Mouse (Mus musculus) midbrain, embryonic 16.5 days (tissue): ENCODE results near the gene Gm5478. TPM values are rescaled to one million over a fixed set of nuclear protein-coding genes. Genes with fewer than 3 reads are reported as not detected.
"Not testable (repeated sequence)": the region's sequence is repeated elsewhere in the genome, so short reads cannot be mapped to it uniquely, and the experiment has no call there.

ENCODE experiments used
- ATAC-seq: fragments of 200-750 bp; cut with Nextera tagmentation; 2 replicates; pipeline ENCODE4 v1.8.0; 2017; ENCODE audit warnings: moderate TSS enrichment
- H3K27ac ChIP-seq: fragments of 300-500 bp; sonication (generic); 2 replicates; pipeline ENCODE4 v1.5.1; 2014; ENCODE audit warnings: mild to moderate bottlenecking, low read length, mixed read lengths
- H3K27me3 ChIP-seq: fragments of 300-500 bp; sonication (generic); 2 replicates; pipeline ENCODE4 v1.6.1; 2014; ENCODE audit warnings: low read depth, low read length, mixed read lengths; ENCODE audit not compliant: control insufficient read depth, insufficient read depth
- H3K36me3 ChIP-seq: fragments of 300-500 bp; sonication (generic); 2 replicates; pipeline ENCODE4 v1.6.1; 2014; ENCODE audit warnings: mild to moderate bottlenecking, low read length, moderate library complexity, mixed read lengths; ENCODE audit not compliant: control insufficient read depth, insufficient read depth
- H3K4me1 ChIP-seq: fragments of 300-500 bp; sonication (generic); 2 replicates; pipeline ENCODE4 v1.6.1; 2014; ENCODE audit warnings: mild to moderate bottlenecking, low read length, mixed read lengths; ENCODE audit not compliant: control insufficient read depth, insufficient read depth
- H3K4me2 ChIP-seq: fragments of 300-500 bp; sonication (generic); 2 replicates; pipeline ENCODE4 v1.6.1; 2014; ENCODE audit warnings: mild to moderate bottlenecking, low read length, mixed read lengths
- H3K4me3 ChIP-seq: fragments of 300-500 bp; sonication (generic); 2 replicates; pipeline ENCODE4 v1.5.1; 2014; ENCODE audit warnings: low read depth, mild to moderate bottlenecking, low read length, moderate library complexity, mixed read lengths
- H3K9ac ChIP-seq: fragments of 300-500 bp; sonication (generic); 2 replicates; pipeline ENCODE4 v1.6.1; 2014; ENCODE audit warnings: low read depth, low read length, mixed read lengths
- H3K9me3 ChIP-seq: fragments of 300-500 bp; sonication (generic); replicated peaks from 2 replicates; pipeline ENCODE4 v1.6.1; 2014; ENCODE audit warnings: mild to moderate bottlenecking, low read length, mixed read lengths; ENCODE audit not compliant: control insufficient read depth, poor library complexity, severe bottlenecking
- WGBS: fragments of 180-500 bp; shearing (Covaris S2); extraction: QIAGEN DNeasy Blood & Tissue Kit; methylation state at CpG from one replicate; pipeline ENCODE4 v1.1.7; 2014; 5-methylcytosine and 5-hydroxymethylcytosine counted together
- polyA plus RNA-seq: library from polyadenylated mRNA; unstranded; fragments of >200 nt; fragmentation: Nextera tagmentation; extraction: Ambion mirVana; gene quantifications from 2 replicates; pipeline ENCODE4 v1.2.1, GENCODE M21; 2015

Gm5478 gene
- not detected in 2 replicates for polyA plus RNA-seq

GRCm38 (mm10) chr15:101647280-101647679 lies at the start of gene Gm5478:
Gm5478 (minus strand) TSS chr15:101647380.
- no peak within 1 kb of the TSS for H3K9ac ChIP-seq
- H3K27me3 ChIP-seq: no peaks in the 10 kb centered on the region
- no peaks in the 10 kb centered on the region for H3K9me3 ChIP-seq
- no peak for ATAC-seq
- H3K4me3 ChIP-seq: no peak within 1 kb of the TSS
- no peaks in the 10 kb centered on the region for H3K36me3 ChIP-seq
- no peak within 1 kb of the TSS for H3K4me2 ChIP-seq
- H3K4me1 ChIP-seq: no peaks in the 10 kb centered on the region
- 84% methylated on average over 3 of the region's 3 CpGs for WGBS
- H3K27ac ChIP-seq: no peak within 1 kb of the TSS

- H3K4me1 ChIP-seq: no peaks in the 10 kb centered on the region
- no peak within 1 kb of the TSS for H3K27ac ChIP-seq
- no peaks in the 10 kb centered on the region for H3K27me3 ChIP-seq
- no peak for ATAC-seq
- no peak within 1 kb of the TSS for H3K4me2 ChIP-seq
- no peak within 1 kb of the TSS for H3K9ac ChIP-seq
- no peaks in the 10 kb centered on the region for H3K9me3 ChIP-seq
- 83% methylated on average over 5 of the region's 5 CpGs for WGBS
- no peaks in the 10 kb centered on the region for H3K36me3 ChIP-seq
- no peak within 1 kb of the TSS for H3K4me3 ChIP-seq
Measured at GRCm38 (mm10) chr15:101694207-101694606, 47.0 kb upstream of the Gm5478 start, which contains the start of gene Krt6a. Krt6a (minus strand) TSS chr15:101694307.

- not testable (repeated sequence) for ATAC-seq, H3K4me1 ChIP-seq, H3K9ac ChIP-seq, H3K36me3 ChIP-seq, H3K4me2 ChIP-seq, H3K9me3 ChIP-seq, H3K4me3 ChIP-seq, H3K27ac ChIP-seq, H3K27me3 ChIP-seq
- WGBS: 98% methylated on average over 5 of the region's 5 CpGs
Measured at GRCm38 (mm10) chr15:101690460-101690859, 43.3 kb upstream of the Gm5478 start.

- H3K9me3 ChIP-seq: no peaks in the 10 kb centered on the region
- no peaks in the 10 kb centered on the region for H3K27me3 ChIP-seq
- no peaks in the 10 kb centered on the region for H3K36me3 ChIP-seq
- no peaks in the 10 kb centered on the region for H3K4me1 ChIP-seq
- ATAC-seq: no peak
- H3K4me2 ChIP-seq: no peak overlapping the region
- WGBS: 68% methylated on average over 2 of the region's 2 CpGs
- no peak overlapping the region for H3K27ac ChIP-seq
- no peak overlapping the region for H3K9ac ChIP-seq
- no peak overlapping the region for H3K4me3 ChIP-seq
Measured at GRCm38 (mm10) chr15:101688161-101688560, 41.0 kb upstream of the Gm5478 start.

GRCm38 (mm10) chr15:101680187-101680586 lies 33.0 kb upstream of the Gm5478 start, which contains the start of gene Krt6b:
Krt6b (minus strand) TSS chr15:101680287.
- H3K36me3 ChIP-seq: no peaks in the 10 kb centered on the region
- no peak within 1 kb of the TSS for H3K9ac ChIP-seq
- H3K27ac ChIP-seq: no peak within 1 kb of the TSS
- no peak within 1 kb of the TSS for H3K4me2 ChIP-seq
- no peak for ATAC-seq
- H3K4me1 ChIP-seq: no peaks in the 10 kb centered on the region
- H3K4me3 ChIP-seq: no peak within 1 kb of the TSS
- H3K9me3 ChIP-seq: no peaks in the 10 kb centered on the region
- WGBS: 95% methylated on average over 2 of the region's 2 CpGs
- H3K27me3 ChIP-seq: no peaks in the 10 kb centered on the region

- WGBS: 83% methylated on average over 1 of the region's 1 CpGs
- no peaks in the 10 kb centered on the region for H3K36me3 ChIP-seq
- no peak overlapping the region for H3K4me3 ChIP-seq
- no peaks in the 10 kb centered on the region for H3K9me3 ChIP-seq
- H3K4me2 ChIP-seq: no peak overlapping the region
- H3K9ac ChIP-seq: no peak overlapping the region
- ATAC-seq: no peak
- no peaks in the 10 kb centered on the region for H3K27me3 ChIP-seq
- no peak overlapping the region for H3K27ac ChIP-seq
- no peaks in the 10 kb centered on the region for H3K4me1 ChIP-seq
Measured at GRCm38 (mm10) chr15:101675978-101676377, 28.8 kb upstream of the Gm5478 start.

GRCm38 (mm10) chr15:101652736-101653265 lies 5.6 kb upstream of the Gm5478 start:
- H3K9ac ChIP-seq: no peak overlapping the region
- H3K4me3 ChIP-seq: no peak overlapping the region
- no peaks in the 10 kb centered on the region for H3K27me3 ChIP-seq
- ATAC-seq: no peak
- H3K36me3 ChIP-seq: no peaks in the 10 kb centered on the region
- no peak overlapping the region for H3K4me2 ChIP-seq
- H3K27ac ChIP-seq: no peak overlapping the region
- WGBS: 84% methylated on average over 5 of the region's 5 CpGs
- H3K9me3 ChIP-seq: no peaks in the 10 kb centered on the region
- H3K4me1 ChIP-seq: no peaks in the 10 kb centered on the region

GRCm38 (mm10) chr15:101627884-101628283 lies 19.3 kb downstream of the Gm5478 start, which contains the start of gene Gm5414:
Gm5414 (minus strand) TSS chr15:101628188.
- no peak within 1 kb of the TSS for H3K27ac ChIP-seq
- ATAC-seq: no peak
- no peaks in the 10 kb centered on the region for H3K36me3 ChIP-seq
- H3K4me3 ChIP-seq: no peak within 1 kb of the TSS
- H3K4me1 ChIP-seq: no peaks in the 10 kb centered on the region
- no peaks in the 10 kb centered on the region for H3K27me3 ChIP-seq
- H3K4me2 ChIP-seq: no peak within 1 kb of the TSS
- no peaks in the 10 kb centered on the region for H3K9me3 ChIP-seq
- no peak within 1 kb of the TSS for H3K9ac ChIP-seq
- WGBS: 74% methylated on average over 2 of the region's 2 CpGs

- H3K9me3 ChIP-seq: no peaks in the 10 kb centered on the region
- no peaks in the 10 kb centered on the region for H3K27me3 ChIP-seq
- no peak overlapping the region for H3K4me3 ChIP-seq
- H3K36me3 ChIP-seq: no peaks in the 10 kb centered on the region
- 60% methylated on average over 6 of the region's 6 CpGs for WGBS
- ATAC-seq: no peak
- H3K4me2 ChIP-seq: no peak overlapping the region
- no peaks in the 10 kb centered on the region for H3K4me1 ChIP-seq
- H3K27ac ChIP-seq: no peak overlapping the region
- H3K9ac ChIP-seq: no peak overlapping the region
Measured at GRCm38 (mm10) chr15:101599123-101599522, 48.1 kb downstream of the Gm5478 start.
